Mouse (Mus musculus) lung, embryonic 14.5 days (tissue): ENCODE results near the gene Gnaq. TPM values are rescaled to one million over a fixed set of nuclear protein-coding genes. Genes with fewer than 3 reads are reported as not detected.
A peak's percentile ranks its signal among the peaks of the same experiment; 100 is the strongest.

ENCODE experiments used
- ATAC-seq: fragments of 200-750 bp; cut with Nextera tagmentation; 2 replicates; pipeline ENCODE4 v1.8.0; 2017; ENCODE audit warnings: mild to moderate bottlenecking, moderate TSS enrichment, moderate library complexity; ENCODE audit not compliant: insufficient read depth
- DNase-seq: peaks from one replicate; pipeline ENCODE4 v3.0.0-alpha.2; 2015
- H3K27ac ChIP-seq: fragments of 300-500 bp; sonication (generic); 2 replicates; pipeline ENCODE4 v1.5.1; 2014; ENCODE audit warnings: low read depth, mild to moderate bottlenecking, moderate library complexity
- H3K27me3 ChIP-seq: fragments of 300-500 bp; sonication (generic); 2 replicates; pipeline ENCODE4 v1.6.1; 2014; ENCODE audit warnings: low read length, control low read depth; ENCODE audit not compliant: insufficient read depth
- H3K36me3 ChIP-seq: fragments of 300-500 bp; sonication (generic); 2 replicates; pipeline ENCODE4 v1.6.1; 2014; ENCODE audit warnings: control low read depth; ENCODE audit not compliant: insufficient read depth
- H3K4me1 ChIP-seq: fragments of 300-500 bp; sonication (generic); 2 replicates; pipeline ENCODE4 v1.6.1; 2014; ENCODE audit warnings: antibody characterized with exemption, control low read depth; ENCODE audit not compliant: insufficient read depth
- H3K4me2 ChIP-seq: fragments of 300-500 bp; sonication (generic); 2 replicates; pipeline ENCODE4 v1.6.1; 2014; ENCODE audit warnings: mild to moderate bottlenecking
- H3K4me3 ChIP-seq: fragments of 300-500 bp; sonication (generic); 2 replicates; pipeline ENCODE4 v1.5.1; 2014; ENCODE audit warnings: low read depth, low read length
- H3K9ac ChIP-seq: fragments of 300-500 bp; sonication (generic); 2 replicates; pipeline ENCODE4 v1.6.1; 2014
- H3K9me3 ChIP-seq: fragments of 300-500 bp; sonication (generic); 2 replicates; pipeline ENCODE4 v1.6.1; 2016; ENCODE audit warnings: low read depth, low read length, control low read depth
- CTCF ChIP-seq: IDR thresholded peaks from 2 replicates; pipeline ENCODE4 v1.5.1; 2016; ENCODE audit warnings: antibody characterized with exemption, low read depth
- WGBS: fragments of 180-500 bp; shearing (Covaris S2); extraction: QIAGEN DNeasy Blood & Tissue Kit; methylation state at CpG from one replicate; pipeline ENCODE4 v1.1.7; 2014; 5-methylcytosine and 5-hydroxymethylcytosine counted together
- polyA plus RNA-seq: library from polyadenylated mRNA; unstranded; fragments of >200 nt; fragmentation: Nextera tagmentation; extraction: Ambion mirVana; gene quantifications from 2 replicates; pipeline ENCODE4 v1.2.1, GENCODE M21; 2014

The Gnaq gene
- polyA plus RNA-seq, 1 experiment from 2014 or later, result 15.9 TPM

DNA sequence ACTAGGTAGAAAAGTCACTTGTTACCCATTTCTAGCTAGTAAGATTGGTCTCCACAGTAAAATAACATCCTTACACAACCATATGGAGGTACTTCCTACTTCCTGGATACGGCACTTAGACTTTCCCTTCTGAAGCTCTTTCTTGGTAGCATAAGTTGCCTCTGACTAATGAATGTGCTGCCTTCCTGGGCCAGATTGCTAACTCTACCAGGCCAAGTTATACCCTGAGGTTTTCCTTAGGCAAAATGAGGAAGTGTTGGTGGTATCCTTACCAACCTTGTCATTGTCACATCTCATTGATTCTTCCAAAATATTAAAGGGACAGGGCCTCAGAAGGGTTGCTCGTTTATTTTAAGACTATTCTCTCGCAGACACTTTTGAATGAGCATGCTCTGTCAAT lies 22.0 kb upstream of the Gnaq start:
- H3K4me2 ChIP-seq, result no peak overlapping the region
- H3K4me1 ChIP-seq, result no peaks in the 10 kb centered on the region
- no peak overlapping the region for H3K9ac ChIP-seq
- no peak for ATAC-seq
- no peaks in the 10 kb centered on the region for H3K36me3 ChIP-seq
- H3K27ac ChIP-seq, result no peak overlapping the region
- 54% methylated on average over 3 of the region's 3 CpGs for WGBS
- no peaks in the 10 kb centered on the region for H3K27me3 ChIP-seq
- no peaks in the 10 kb centered on the region for H3K9me3 ChIP-seq
- TF ChIP-seq CTCF, result no peak
- no peak for DNase-seq
- H3K4me3 ChIP-seq, result no peak overlapping the region

GRCm38 (mm10) chr19:16113295-16113694 lies 19.3 kb upstream of the Gnaq start:
- Histone ChIP-seq H3K4me1 (no peaks in the 10 kb centered on the region), H3K9me3 (no peaks in the 10 kb centered on the region), H3K27me3 (no peaks in the 10 kb centered on the region), H3K4me2 (no peak overlapping the region), H3K9ac (no peak overlapping the region), H3K36me3 (no peaks in the 10 kb centered on the region), H3K27ac (no peak overlapping the region), H3K4me3 (no peak overlapping the region)
- DNase-seq (peak; percentile 70), ATAC-seq (peak; percentile 86)
- TF ChIP-seq CTCF, result no peak
- WGBS, result 52% methylated on average over 1 of the region's 1 CpGs

DNA sequence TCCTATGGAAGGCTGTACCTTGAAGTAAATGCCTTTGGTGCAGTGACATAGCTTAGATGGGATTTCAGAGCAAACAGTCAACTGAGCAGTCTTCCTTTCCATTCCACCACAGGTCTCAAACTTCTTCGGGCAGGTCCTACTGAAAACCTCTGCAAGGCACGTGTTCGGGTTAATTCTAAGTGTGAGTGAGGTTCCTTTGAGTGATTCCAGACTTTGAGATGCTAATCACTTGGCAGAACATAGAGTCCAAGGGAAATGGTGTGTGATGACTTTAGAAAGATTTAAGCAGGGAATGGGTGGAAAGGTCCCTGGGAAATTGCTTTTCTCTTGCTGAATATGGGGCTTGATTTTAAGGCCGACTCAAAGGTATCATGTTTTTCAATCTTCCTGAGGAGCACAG lies 14.2 kb upstream of the Gnaq start:
- Histone ChIP-seq H3K36me3 (no peaks in the 10 kb centered on the region), H3K4me3 (no peak overlapping the region), H3K27ac (no peak overlapping the region), H3K27me3 (no peaks in the 10 kb centered on the region), H3K4me2 (no peak overlapping the region), H3K9ac (no peak overlapping the region), H3K4me1 (no peaks in the 10 kb centered on the region), H3K9me3 (no peaks in the 10 kb centered on the region)
- DNase-seq, result no peak
- WGBS, result 70% methylated on average over 4 of the region's 4 CpGs
- no peak for ATAC-seq
- TF ChIP-seq CTCF, result no peak

GRCm38 (mm10) chr19:16121301-16121700 lies 11.3 kb upstream of the Gnaq start:
- Histone ChIP-seq H3K36me3 (no peaks in the 10 kb centered on the region), H3K27ac (no peak overlapping the region), H3K4me1 (no peaks in the 10 kb centered on the region), H3K27me3 (no peaks in the 10 kb centered on the region), H3K4me3 (no peak overlapping the region), H3K9me3 (no peaks in the 10 kb centered on the region), H3K4me2 (no peak overlapping the region), H3K9ac (no peak overlapping the region)
- WGBS, result 27% methylated on average over 2 of the region's 2 CpGs
- no peak for ATAC-seq
- DNase-seq, result peak; percentile 79
- TF ChIP-seq CTCF, result no peak

- H3K4me3 ChIP-seq, result no peak overlapping the region
- ATAC-seq (no peak), DNase-seq (peak; percentile 45)
- H3K9ac ChIP-seq, result no peak overlapping the region
- no peaks in the 10 kb centered on the region for H3K36me3 ChIP-seq
- H3K27ac ChIP-seq, result no peak overlapping the region
- H3K4me1 ChIP-seq, result peaks cover 5% of the 10 kb centered on the region; the same call in 1 of the 2 replicates
- H3K9me3 ChIP-seq, result no peaks in the 10 kb centered on the region
- 49% methylated on average over 5 of the region's 5 CpGs for WGBS
- TF ChIP-seq CTCF, result peak; percentile 34
- H3K4me2 ChIP-seq, result no peak overlapping the region
- H3K27me3 ChIP-seq, result no peaks in the 10 kb centered on the region
Observed at GRCm38 (mm10) chr19:16128715-16129114, 3.9 kb upstream of the Gnaq start.

DNA sequence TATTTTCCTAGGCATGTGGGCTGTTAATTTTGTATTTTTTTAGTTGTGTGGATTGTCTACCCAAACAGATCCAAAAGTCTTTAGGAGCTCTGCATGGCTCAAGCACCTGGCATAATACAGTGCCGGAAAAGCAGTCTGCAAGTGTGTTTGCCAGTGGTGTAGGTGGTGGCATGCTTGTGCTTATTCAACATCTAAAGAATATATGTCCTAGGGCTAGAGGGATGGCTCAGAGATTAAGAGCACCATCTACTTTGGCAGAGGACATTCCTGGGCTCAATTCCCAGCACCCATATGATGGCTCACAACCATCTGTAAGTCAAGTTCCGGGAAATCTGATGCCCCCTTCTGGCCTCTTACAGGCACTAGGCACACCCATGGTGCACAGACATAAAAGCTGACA lies 3.5 kb upstream of the Gnaq start:
- Histone ChIP-seq H3K27me3 (no peaks in the 10 kb centered on the region), H3K27ac (no peak overlapping the region), H3K4me3 (no peak overlapping the region), H3K9ac (no peak overlapping the region), H3K4me1 (peaks cover 5% of the 10 kb centered on the region; the same call in 1 of the 2 replicates), H3K4me2 (no peak overlapping the region), H3K9me3 (no peaks in the 10 kb centered on the region), H3K36me3 (no peaks in the 10 kb centered on the region)
- ATAC-seq, result no peak
- 91% methylated on average over 2 of the region's 2 CpGs for WGBS
- no peak for DNase-seq
- no peak for TF ChIP-seq CTCF

- Histone ChIP-seq H3K36me3 (no peaks in the 10 kb centered on the region), H3K4me2 (no peak overlapping the region), H3K27ac (peak overlapping the region; percentile 50; the same call in 1 of the 2 replicates), H3K4me1 (peaks cover 15% of the 10 kb centered on the region), H3K9me3 (no peaks in the 10 kb centered on the region), H3K9ac (no peak overlapping the region), H3K27me3 (no peaks in the 10 kb centered on the region), H3K4me3 (no peak overlapping the region)
- DNase-seq, result peak; percentile 71
- ATAC-seq, result no peak
- no peak for TF ChIP-seq CTCF
- 22% methylated on average over 3 of the region's 3 CpGs for WGBS
Observed at GRCm38 (mm10) chr19:16130476-16130875, 2.2 kb upstream of the Gnaq start.

DNA sequence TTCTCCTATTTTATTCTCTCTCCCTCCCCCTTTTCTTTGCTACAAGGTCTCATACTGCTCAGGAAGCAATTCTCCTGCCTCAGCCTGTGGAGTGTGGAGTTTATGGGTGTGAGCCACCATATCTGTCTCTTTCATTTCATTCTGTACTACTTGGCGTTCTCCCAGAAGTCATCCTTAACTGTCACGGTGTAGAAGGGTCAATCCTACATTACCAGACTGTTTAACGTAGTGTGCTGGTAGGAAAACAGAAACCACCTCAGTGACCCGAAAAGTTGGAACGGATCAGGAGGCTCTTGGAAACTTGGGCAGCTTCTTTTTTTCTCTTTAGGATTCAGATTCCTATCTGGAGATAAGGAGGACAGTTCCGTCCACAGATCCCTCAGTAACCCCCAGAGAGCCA lies 800 bp upstream of the Gnaq start:
- peak overlapping the region; percentile 98 for H3K9ac ChIP-seq
- H3K4me3 ChIP-seq, result peak overlapping the region; percentile 94
- H3K9me3 ChIP-seq, result no peaks in the 10 kb centered on the region
- WGBS, result 8% methylated on average over 6 of the region's 6 CpGs
- H3K4me2 ChIP-seq, result peak overlapping the region; percentile 74
- H3K27ac ChIP-seq, result peak overlapping the region; percentile 99; the same call in 1 of the 2 replicates
- ATAC-seq, result peak; percentile 5; the same call in 1 of the 2 replicates
- no peaks in the 10 kb centered on the region for H3K36me3 ChIP-seq
- no peak for TF ChIP-seq CTCF
- peaks cover 16% of the 10 kb centered on the region for H3K4me1 ChIP-seq
- no peaks in the 10 kb centered on the region for H3K27me3 ChIP-seq
- peak; percentile 56 for DNase-seq
